Mouse (Mus musculus) inflammation-experienced regulatory T-cells (primary cell): ENCODE results near the gene Stard5. TPM values are rescaled to one million over a fixed set of nuclear protein-coding genes. Genes with fewer than 3 reads are reported as not detected.

Experiments
- polyA plus RNA-seq, 2 experiments: library from polyadenylated mRNA; unstranded; fragments of 100-300 nt; shearing (Covaris generic); gene quantifications; one replicate each; pipeline ENCODE4 v1.2.1; 2017

The Stard5 gene
- polyA plus RNA-seq = 10 to 100 TPM; 33.2 to 41.4 TPM

GRCm38 (mm10) chr7:83631828-83632681 lies at the start of gene Stard5:
Gene Stard5, plus strand, starts transcription at chr7:83631959.

GRCm38 (mm10) chr7:83584639-83585471 lies 46.9 kb upstream of the Stard5 start, which contains the start of gene Tmc3:
Gene Tmc3, plus strand, starts transcription at chr7:83584927.

Other genes with a start within 250 kb of the Stard5 start
- 1 to 10 TPM in 1 of 2 experiments, under 1 TPM in 1; 0.82 to 1.6 TPM for gene Tmc3, start 47.0 kb upstream of the Stard5 start, polyA plus RNA-seq
- gene Il16, start 113.8 kb downstream of the Stard5 start, polyA plus RNA-seq = 100 to 1,000 TPM; 406 to 421 TPM
- under 1 TPM in 1 of 2 experiments, not detected in 1; 0.11 TPM for gene Cfap161, start 162.9 kb downstream of the Stard5 start, polyA plus RNA-seq